Comparison of ENCODE assay signal across 8 mouse cellular contexts in genomic region chr4:82622321-82622836, GRCm38 (mm10).
DNase-seq lines count a peak whose midpoint lies in the region; ATAC-seq and TF ChIP-seq lines count a peak whose summit lies in the region.

No protein-coding gene starts in this region.

- no peak for ATAC-seq in cerebellum, adult (ENCODE audit: insufficient number of reproducible peaks, low FRiP score, low TSS enrichment)
- ATAC-seq in intestine, embryonic 15.5 days: peak; percentile 68
- peak; percentile 41 for ATAC-seq in megakaryocyte progenitor cell, adult 5-6 weeks (replicated peaks; ENCODE audit: poor library complexity)

- WGBS in cerebellum, adult 2 months: 14% methylated on average over 3 of the region's 3 CpGs
- 9% methylated on average over 3 of the region's 3 CpGs for WGBS in intestine, embryonic 15.5 days

- peak; percentile 39 for DNase-seq in cerebellum, adult 11 months
- peak; percentile 50 to 61 for DNase-seq in cerebellum, adult 2 months
- DNase-seq in frontal cortex, postnatal 14 days (ENCODE audit: low spot score in 2 of 2): peak; percentile 59 to 61
- peak; percentile 56 to 91 for DNase-seq in left cerebral cortex, postnatal 10 days (ENCODE audit: extremely low spot score in 1 of 2, low spot score in 2 of 2)
- DNase-seq in yolk sac, embryonic 10.5 days (ENCODE audit: low spot score): peak; percentile 21

- H3K36me3 ChIP-seq in intestine, embryonic 15.5 days: no peaks in the 10 kb centered on the region

- H3K27me3 ChIP-seq in cerebellum, adult 2 months (ENCODE audit: control insufficient read depth, insufficient read depth, low read length): no peaks in the 10 kb centered on the region
- H3K27me3 ChIP-seq in intestine, embryonic 15.5 days (replicated peaks): no peaks in the 10 kb centered on the region

- peaks cover 6% of the 10 kb centered on the region; the same call in 1 of the 2 replicates for H3K4me1 ChIP-seq in cerebellum, adult 2 months (ENCODE audit: control insufficient read depth, insufficient read depth, low read length)
- peaks cover 12% of the 10 kb centered on the region for H3K4me1 ChIP-seq in intestine, embryonic 15.5 days (replicated peaks)

- no peaks in the 10 kb centered on the region for H3K9me3 ChIP-seq in intestine, embryonic 15.5 days

- no peak for TF ChIP-seq POLR2A in cerebellum, adult 2 months (IDR thresholded peaks at IDR 0.05; ENCODE audit: borderline replicate concordance, insufficient read depth, low read length)

- no peak for TF ChIP-seq CTCF in cerebellum, adult 2 months (IDR thresholded peaks at IDR 0.05; ENCODE audit: borderline replicate concordance, insufficient read depth, low read depth, low read length)

- H3K9ac ChIP-seq in intestine, embryonic 15.5 days: no peak overlapping the region

- H3K4me3 ChIP-seq in cerebellum, adult 2 months (replicated peaks; ENCODE audit: insufficient read depth, low read depth, low read length): no peak overlapping the region
- H3K4me3 ChIP-seq in intestine, embryonic 15.5 days (replicated peaks): no peak overlapping the region

- 0 out of 2 replicates have a peak overlapping the region, but pooled peaks have one; percentile 17 for H3K4me2 ChIP-seq in intestine, embryonic 15.5 days (replicated peaks)

- intact Hi-C loops in left cerebral cortex, postnatal 10 days (cut with DNase I): no loop called here

- no peak overlapping the region for H3K27ac ChIP-seq in cerebellum, adult 2 months (ENCODE audit: insufficient read depth, low read length)
- H3K27ac ChIP-seq in intestine, embryonic 15.5 days: peak overlapping the region; percentile 51; the same call in 1 of the 2 replicates

Comparison
In these comparisons a context has a peak if more than half of its experiments do, and no peak if none do; other contexts are left out.
1. DNase-seq: peak in every context shown above with its lines; median percentile 74 in left cerebral cortex, postnatal 10 days; 60 in frontal cortex, postnatal 14 days; 56 in cerebellum, adult 2 months; 39 in cerebellum, adult 11 months; 21 in yolk sac, embryonic 10.5 days.